Mouse (Mus musculus) layer of hippocampus, postnatal 36 days (tissue): ENCODE data around the gene Olfr275. TPM values are rescaled to one million over a fixed set of nuclear protein-coding genes. Genes with fewer than 3 reads are reported as not detected.
A peak's percentile ranks its signal among the peaks of the same experiment; 100 is the strongest.
"Not testable (repeated sequence)": the region's sequence is repeated elsewhere in the genome, so short reads cannot be mapped to it uniquely, and the experiment has no call there.

Experiments
- DNase-seq, 2 experiments: peaks; one replicate each; pipeline ENCODE4 v3.0.0; 2022
- total RNA-seq, 2 experiments: library from RNA; stranded (reverse); gene quantifications; 2 replicates each; pipeline ENCODE4 v1.2.3; 2021

The Olfr275 gene
- not detected for total RNA-seq

DNA sequence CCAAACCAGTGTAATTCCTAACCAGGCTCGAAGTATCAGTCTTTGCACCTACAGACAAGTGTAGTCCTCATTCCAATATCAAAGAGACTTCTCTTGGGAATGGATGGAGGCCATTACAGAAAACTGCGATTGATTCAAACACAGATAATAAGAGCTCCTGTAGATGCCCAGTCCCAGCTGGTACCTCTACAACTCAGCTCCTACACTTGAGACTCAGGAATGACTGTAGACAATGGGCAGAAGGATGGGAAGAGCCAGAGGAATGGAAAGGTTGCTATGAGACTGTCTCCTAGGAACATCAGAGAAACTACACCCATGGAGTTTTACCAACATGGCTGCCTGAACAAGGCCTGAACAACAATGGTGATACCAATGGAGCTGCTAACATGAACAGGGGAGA, at the start of gene Olfr275:
Gene Olfr275, plus strand, starts transcription at position 301 of the 400 bp plus-strand sequence.
- no peak for DNase-seq

DNA sequence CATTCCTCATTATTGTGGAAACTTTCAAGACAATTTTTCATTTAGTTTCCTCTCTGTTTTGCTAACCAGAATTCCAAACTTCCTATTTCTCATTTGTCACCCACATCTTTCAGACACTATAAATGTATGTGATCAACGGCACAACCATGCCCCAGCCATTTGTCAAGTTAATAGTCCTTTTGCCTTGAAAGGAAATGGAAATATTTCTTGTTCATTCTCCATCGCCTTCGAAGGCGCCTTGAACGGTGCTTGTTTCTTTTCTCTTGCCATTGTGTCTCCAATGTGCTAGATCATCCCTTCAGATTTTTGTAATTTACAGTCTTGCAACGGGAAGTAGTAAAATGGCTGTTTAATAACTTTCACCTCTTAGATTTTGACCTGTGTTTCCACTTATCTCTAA, 48.8 kb upstream of the Olfr275 start:
- DNase-seq, result no peak

DNA sequence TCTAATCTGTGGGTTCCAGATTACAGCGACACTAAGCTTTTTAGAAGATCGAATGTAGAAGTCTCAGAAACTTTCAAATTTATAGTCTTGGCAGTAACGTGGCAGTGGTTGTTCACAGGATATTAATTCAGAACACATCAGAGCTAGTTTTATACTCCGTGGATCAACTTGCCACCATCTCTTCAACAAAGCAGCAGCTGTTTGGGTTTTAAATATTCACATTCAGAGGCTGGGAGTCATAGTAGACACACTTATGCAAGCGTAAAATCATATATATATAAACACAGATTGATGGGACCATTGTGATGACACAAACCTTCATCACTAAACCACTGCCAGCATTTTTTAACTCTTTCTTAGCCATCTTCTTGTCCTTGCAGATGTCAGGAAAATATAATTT, 42.2 kb upstream of the Olfr275 start:
- no peak for DNase-seq

DNA sequence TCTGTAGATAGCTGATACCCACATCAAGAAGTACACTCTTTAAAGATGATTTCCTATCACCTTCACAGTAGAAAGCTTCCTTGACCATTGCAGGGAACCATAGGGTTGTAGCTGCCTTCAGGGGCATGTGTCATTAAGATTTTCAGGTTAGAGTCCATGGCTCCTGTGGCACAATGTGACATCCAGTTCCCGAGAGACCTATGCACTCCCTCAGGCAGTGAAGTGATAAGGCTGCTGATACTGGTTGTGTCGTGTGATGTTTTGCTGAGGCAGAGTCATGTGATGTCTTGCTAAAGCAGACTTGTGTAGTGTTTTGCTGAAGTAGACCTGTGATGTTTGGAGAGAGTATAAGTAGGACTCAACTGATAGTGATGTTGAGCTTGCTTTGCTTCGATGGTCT, 14.4 kb upstream of the Olfr275 start:
- no peak for DNase-seq

DNA sequence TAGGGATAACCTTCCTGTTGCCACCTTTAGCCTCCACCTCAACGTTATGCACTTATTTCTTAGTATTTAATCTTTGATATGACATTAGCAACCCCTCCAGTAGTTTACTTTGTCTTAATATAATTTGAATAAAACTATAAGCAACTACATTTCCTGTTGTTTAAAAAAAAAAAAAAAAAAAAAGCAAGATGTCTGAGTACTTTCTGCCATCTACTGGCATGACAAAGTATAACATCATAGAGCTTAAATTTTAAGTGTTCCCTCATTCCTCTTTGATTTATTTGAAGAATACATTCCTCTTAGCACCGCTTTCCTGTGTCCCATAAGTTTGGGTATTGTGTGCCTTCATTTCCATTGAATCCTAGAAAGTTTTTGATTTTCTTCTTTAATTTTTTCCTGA, 2.5 kb upstream of the Olfr275 start:
- DNase-seq, result no peak

DNA sequence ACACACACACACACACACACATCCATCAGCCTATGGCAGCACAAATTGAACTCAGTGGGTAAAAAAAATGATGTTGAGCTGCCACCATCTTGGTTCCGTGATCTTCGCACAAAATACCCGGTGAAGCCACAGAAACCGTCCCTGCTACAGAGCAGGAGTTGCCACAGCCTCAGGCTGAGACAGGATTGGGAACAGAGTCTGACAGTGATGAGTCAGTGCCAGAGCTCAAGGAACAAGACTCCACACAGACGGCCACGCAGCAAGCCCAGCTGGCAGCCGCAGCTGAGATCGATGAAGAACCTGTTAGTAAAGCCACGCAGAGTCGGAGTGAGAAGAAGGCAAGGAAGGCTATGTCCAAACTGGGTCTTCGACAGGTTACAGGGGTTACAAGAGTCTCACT, 7.0 kb downstream of the Olfr275 start:
- peak; percentile 2 to 19 for DNase-seq

DNA sequence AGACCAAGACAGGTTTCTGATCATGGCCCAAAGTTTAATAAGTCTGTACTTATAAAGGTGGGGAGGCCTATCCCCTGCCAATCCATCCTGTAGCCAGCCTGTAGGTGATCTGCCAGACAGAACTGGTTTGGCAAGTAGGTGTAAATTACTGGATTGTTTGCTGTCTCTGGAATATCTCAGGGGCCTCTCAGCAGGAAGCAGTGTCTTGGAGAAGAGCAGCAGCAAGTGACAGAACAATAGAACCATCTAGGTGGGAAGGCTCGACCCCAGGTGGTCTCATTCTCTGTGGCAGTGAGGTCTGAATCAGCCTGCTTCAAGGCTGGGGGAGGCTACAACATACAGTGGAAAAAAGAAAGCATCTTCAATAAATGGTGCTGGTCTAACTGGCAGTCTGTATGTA, 31.0 kb downstream of the Olfr275 start:
- not testable (repeated sequence) for DNase-seq

DNA sequence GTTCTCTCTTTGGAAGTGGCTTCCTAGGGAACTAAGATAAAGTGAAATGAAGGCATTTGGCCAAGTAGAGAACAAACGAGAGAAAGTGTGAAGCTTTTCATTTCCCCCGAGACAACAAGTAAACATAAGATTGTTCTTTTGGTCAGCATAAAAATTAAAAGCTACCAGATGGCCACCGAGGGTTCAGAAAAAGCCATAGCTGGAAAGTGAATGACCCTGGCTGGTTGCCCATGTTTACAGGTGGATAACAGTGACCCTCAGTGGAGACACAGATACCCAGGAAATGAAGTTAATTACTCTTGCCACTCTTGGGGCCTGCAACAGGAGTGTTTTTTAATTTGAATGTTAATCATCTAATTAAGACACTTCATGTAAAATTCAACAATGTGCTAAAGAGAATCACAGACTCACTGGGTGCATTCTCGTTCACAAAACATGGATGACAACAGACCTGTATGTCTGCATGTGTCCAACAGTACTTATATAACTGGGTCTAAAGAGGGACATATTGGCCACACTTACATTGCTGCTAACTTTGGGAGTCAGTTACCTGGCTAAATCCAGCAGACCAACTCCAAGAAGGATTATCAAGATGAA, 34.7 kb downstream of the Olfr275 start:
- DNase-seq, result no peak

DNA sequence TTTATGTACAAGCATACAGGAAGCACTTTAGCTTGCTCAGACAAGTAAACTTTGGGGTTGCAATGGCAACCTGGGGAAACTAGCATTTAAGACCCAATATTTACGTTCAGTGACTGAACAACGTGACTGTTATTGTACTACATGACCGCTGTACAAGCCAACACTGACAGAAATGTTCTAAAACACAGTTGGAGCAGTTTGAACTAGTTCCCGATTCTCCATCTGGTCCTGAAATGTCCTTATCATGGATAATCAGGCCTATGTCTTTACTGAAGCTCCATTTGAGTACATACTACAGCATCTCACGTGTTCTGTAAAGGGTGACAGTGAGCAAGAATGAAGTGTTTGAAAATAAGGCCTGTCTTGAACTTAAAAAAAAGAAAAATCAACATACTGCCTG, 35.3 kb downstream of the Olfr275 start:
- DNase-seq, result peak in 1 of 2 experiments; percentile 7

DNA sequence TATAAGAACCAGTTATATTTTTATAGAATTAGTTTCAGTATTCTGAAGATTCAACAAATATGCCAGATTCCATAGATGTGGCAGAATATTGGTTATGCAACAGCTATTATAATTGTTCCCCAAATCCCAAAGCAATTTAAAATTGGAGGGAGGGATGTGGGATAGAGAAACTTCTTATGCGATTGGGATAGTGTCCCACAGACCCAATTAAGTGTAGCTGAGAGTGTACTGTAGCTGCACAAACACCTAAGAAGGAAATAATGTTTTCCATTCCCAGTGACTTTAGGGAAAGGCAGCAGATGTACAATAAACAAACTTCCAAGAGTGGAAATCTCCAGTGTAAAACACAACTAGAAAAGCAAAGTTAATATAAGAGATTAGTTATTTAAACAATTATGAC, 44.7 kb downstream of the Olfr275 start, which contains the start of gene Olfr273:
Gene Olfr273, minus strand, starts transcription at position 101 of the 400 bp plus-strand sequence.
- DNase-seq, result no peak

DNA sequence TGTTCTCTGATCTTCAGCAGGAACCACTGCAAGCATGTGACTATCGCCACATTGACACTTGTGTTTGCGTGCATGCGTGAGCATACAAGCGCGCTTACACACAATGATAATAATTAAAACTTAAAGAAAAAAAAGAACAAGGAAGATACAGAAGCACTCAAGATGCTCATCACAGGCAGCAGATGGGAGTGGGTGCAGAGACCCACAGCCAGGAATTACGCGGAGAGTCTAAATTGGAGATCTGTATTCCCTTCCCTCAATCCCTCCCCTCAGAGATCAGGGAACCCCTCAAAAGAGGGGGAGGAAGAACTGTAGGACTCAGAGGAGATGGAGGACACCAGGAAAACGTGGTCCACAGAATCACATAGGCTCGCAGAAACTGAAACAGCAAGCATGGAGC, 49.8 kb downstream of the Olfr275 start:
- DNase-seq, result peak; percentile 7 to 15

Other genes starting within 250 kb of the Olfr275 start
- gene Toporsl, start 218.3 kb upstream of the Olfr275 start, total RNA-seq, result not detected
- gene Olfr273, start 44.6 kb downstream of the Olfr275 start, total RNA-seq, result not detected
- not detected for gene Olfr272, start 104.6 kb downstream of the Olfr275 start, total RNA-seq
- gene Olfr270, start 149.9 kb downstream of the Olfr275 start, total RNA-seq, result not detected
- not detected for gene Nipsnap3a, start 174.7 kb downstream of the Olfr275 start, total RNA-seq
- 10 to 100 TPM; 13.9 to 19.7 TPM for gene Nipsnap3b, start 197.3 kb downstream of the Olfr275 start, total RNA-seq